Comparison of ENCODE assay signal across 9 mouse cellular contexts in the genomic region with DNA sequence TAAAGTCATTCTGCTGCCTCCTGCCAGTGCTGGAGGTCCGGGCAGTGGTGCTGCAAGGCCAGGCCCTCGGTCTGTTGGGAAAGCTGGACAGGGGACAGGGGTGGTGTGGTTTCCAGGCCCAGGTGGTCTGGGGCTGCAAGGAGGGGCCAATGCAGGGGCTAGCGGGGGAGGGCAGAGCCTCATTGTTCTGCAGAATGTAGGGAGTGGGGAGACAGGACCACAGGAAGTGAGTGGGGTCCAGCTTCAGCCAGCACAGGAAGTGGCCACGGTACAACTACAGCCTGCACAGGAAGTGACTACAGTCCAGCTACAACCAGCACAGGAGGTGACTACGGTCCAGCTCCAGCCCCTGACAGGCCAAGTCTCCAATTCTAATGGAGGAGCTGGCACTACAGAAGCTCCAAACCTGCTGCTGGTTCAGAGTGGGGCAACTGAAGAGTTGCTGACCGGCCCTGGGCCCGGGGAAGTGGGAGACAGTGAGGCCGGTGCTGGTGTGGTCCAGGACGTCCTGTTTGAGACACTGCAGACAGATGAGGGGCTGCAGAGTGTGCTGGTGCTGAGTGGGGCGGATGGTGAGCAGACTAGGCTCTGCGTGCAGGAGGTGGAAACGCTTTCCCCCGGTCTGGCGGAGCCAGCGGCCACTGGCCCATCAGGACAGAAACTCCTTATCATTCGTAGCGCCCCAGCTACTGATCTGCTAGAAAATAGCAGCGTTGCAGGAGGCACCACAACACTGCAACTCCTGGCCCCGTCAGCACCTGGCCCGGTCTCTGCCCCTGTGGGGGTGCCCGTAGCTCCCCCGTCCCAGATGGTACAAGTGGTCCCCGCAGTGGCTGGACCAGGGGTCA. TPM values are rescaled to one million over a fixed set of nuclear protein-coding genes. Genes with fewer than 3 reads are reported as not detected.
DNase-seq lines count a peak whose midpoint lies in the region; ATAC-seq lines count a peak whose summit lies in the region.
"Had no signal": no experiment of that assay in that cellular context is flagged by ENCODE, and none has a peak within 500 bp of the region (broad histone marks: within the 10 kb centered on the region; RNA-seq: fewer than 3 reads in every experiment).

No protein-coding gene starts in this region.

- DNase-seq in kidney, postnatal 36 days, result no peak
- no peak for DNase-seq in hindbrain, embryonic 14.5 days (ENCODE audit: low spot score)
- no peak for DNase-seq in layer of hippocampus, postnatal 14 days (ENCODE audit: low spot score in 2 of 2)
- DNase-seq in gastrocnemius, postnatal 14 days, result no peak
- no peak for DNase-seq in right cerebral cortex, postnatal 25 days

- H3K9me3 ChIP-seq in kidney, embryonic 14.5 days (ENCODE audit: control insufficient read depth, low read length), result no peaks in the 10 kb centered on the region
- no peaks in the 10 kb centered on the region for H3K9me3 ChIP-seq in embryonic facial prominence, embryonic 12.5 days
- H3K9me3 ChIP-seq in hindbrain, embryonic 14.5 days (ENCODE audit: control insufficient read depth, low read length), result no peaks in the 10 kb centered on the region
- H3K9me3 ChIP-seq in midbrain, embryonic 15.5 days, result no peaks in the 10 kb centered on the region

- no peaks in the 10 kb centered on the region for H3K27me3 ChIP-seq in kidney, embryonic 14.5 days (ENCODE audit: control insufficient read depth, insufficient read depth, low read length)
- no peaks in the 10 kb centered on the region for H3K27me3 ChIP-seq in embryonic facial prominence, embryonic 12.5 days
- H3K27me3 ChIP-seq in hindbrain, embryonic 14.5 days (ENCODE audit: control insufficient read depth, insufficient read depth, low read length), result no peaks in the 10 kb centered on the region
- no peaks in the 10 kb centered on the region for H3K27me3 ChIP-seq in midbrain, embryonic 15.5 days (replicated peaks)

- 0 out of 2 replicates have a peak overlapping the region, but pooled peaks have one; percentile 4 for H3K9ac ChIP-seq in kidney, embryonic 14.5 days (ENCODE audit: low read depth, low read length)
- peak overlapping the region; percentile 36 for H3K9ac ChIP-seq in embryonic facial prominence, embryonic 12.5 days
- H3K9ac ChIP-seq in hindbrain, embryonic 14.5 days, result peak overlapping the region; percentile 61; the same call in 1 of the 2 replicates
- H3K9ac ChIP-seq in midbrain, embryonic 15.5 days, result peak overlapping the region; percentile 32; the same call in 1 of the 2 replicates

- peaks cover 46% of the 10 kb centered on the region for H3K4me1 ChIP-seq in kidney, embryonic 14.5 days (ENCODE audit: control insufficient read depth, insufficient read depth, low read length)
- H3K4me1 ChIP-seq in embryonic facial prominence, embryonic 12.5 days, result peaks cover 64% of the 10 kb centered on the region
- peaks cover 49% of the 10 kb centered on the region for H3K4me1 ChIP-seq in hindbrain, embryonic 14.5 days (replicated peaks; ENCODE audit: control insufficient read depth, insufficient read depth, low read length)
- peaks cover 68% of the 10 kb centered on the region for H3K4me1 ChIP-seq in midbrain, embryonic 15.5 days

- peak overlapping the region; percentile 68 for H3K27ac ChIP-seq in kidney, embryonic 14.5 days (ENCODE audit: low read depth, low read length)
- H3K27ac ChIP-seq in embryonic facial prominence, embryonic 12.5 days, result peak overlapping the region; percentile 92
- H3K27ac ChIP-seq in hindbrain, embryonic 14.5 days, result peak overlapping the region; percentile 98
- H3K27ac ChIP-seq in midbrain, embryonic 15.5 days, result peak overlapping the region; percentile 99
- H3K27ac ChIP-seq: macrophage had no signal

- peaks cover 32% of the 10 kb centered on the region for H3K36me3 ChIP-seq in kidney, embryonic 14.5 days (ENCODE audit: control insufficient read depth, insufficient read depth, low read length)
- H3K36me3 ChIP-seq in embryonic facial prominence, embryonic 12.5 days, result peaks cover 43% of the 10 kb centered on the region
- peaks cover 32% of the 10 kb centered on the region for H3K36me3 ChIP-seq in hindbrain, embryonic 14.5 days (replicated peaks; ENCODE audit: control insufficient read depth, insufficient read depth)
- H3K36me3 ChIP-seq in midbrain, embryonic 15.5 days (replicated peaks), result peaks cover 10% of the 10 kb centered on the region

- ATAC-seq in kidney, embryonic 14.5 days (ENCODE audit: low FRiP score, low TSS enrichment), result no peak
- no peak for ATAC-seq in embryonic facial prominence, embryonic 12.5 days (ENCODE audit: insufficient number of reproducible peaks, insufficient read depth, low FRiP score, low TSS enrichment)
- ATAC-seq in hindbrain, embryonic 14.5 days (ENCODE audit: low FRiP score), result no peak
- ATAC-seq in midbrain, embryonic 15.5 days (replicated peaks), result no peak

- no peak overlapping the region for H3K4me3 ChIP-seq in kidney, embryonic 14.5 days (ENCODE audit: low read length)
- no peak overlapping the region for H3K4me3 ChIP-seq in embryonic facial prominence, embryonic 12.5 days
- H3K4me3 ChIP-seq in hindbrain, embryonic 14.5 days (replicated peaks; ENCODE audit: low read length), result peak overlapping the region; percentile 35; the same call in 1 of the 2 replicates
- no peak overlapping the region for H3K4me3 ChIP-seq in midbrain, embryonic 15.5 days

- WGBS in kidney, embryonic 14.5 days, result 60% methylated on average over 23 of the region's 23 CpGs
- 56% methylated on average over 23 of the region's 23 CpGs for WGBS in embryonic facial prominence, embryonic 12.5 days
- whole genome bisulfite sequencing in hindbrain, embryonic 14.5 days, result 57% methylated on average over 23 of the region's 23 CpGs
- 57% methylated on average over 23 of the region's 23 CpGs for WGBS in midbrain, embryonic 15.5 days

- intact Hi-C loops in gastrocnemius, postnatal 14 days (cut with DNase I; ENCODE audit: low total_unique reads), result no loop called here

- H3K4me2 ChIP-seq in kidney, embryonic 14.5 days (replicated peaks; ENCODE audit: low read depth, low read length), result no peak overlapping the region
- no peak overlapping the region for H3K4me2 ChIP-seq in embryonic facial prominence, embryonic 12.5 days (replicated peaks)
- H3K4me2 ChIP-seq in hindbrain, embryonic 14.5 days (replicated peaks), result peak overlapping the region; percentile 82
- H3K4me2 ChIP-seq in midbrain, embryonic 15.5 days, result peak overlapping the region; percentile 79

RNA-seq across cellular contexts. Expression of a gene that starts 0.6 kb away (rescaled TPM):
- 3.1 and 3.6 TPM in 2 replicates for polyA plus RNA-seq in kidney, embryonic 14.5 days (2014; fragmentation: Nextera tagmentation; extraction: Ambion mirVana)
- polyA plus RNA-seq in embryonic facial prominence, embryonic 12.5 days (2016; fragmentation: Nextera tagmentation; extraction: Ambion mirVana), result 5.4 and 7.7 TPM in 2 replicates
- polyA plus RNA-seq in hindbrain, embryonic 14.5 days (2014; fragmentation: Nextera tagmentation; extraction: Ambion mirVana), result 23.3 and 23.6 TPM in 2 replicates
- polyA plus RNA-seq in midbrain, embryonic 15.5 days (2015; fragmentation: Nextera tagmentation; extraction: Ambion mirVana), result 46.3 and 47.7 TPM in 2 replicates
- total RNA-seq in layer of hippocampus, postnatal 14 days (2021), result 10 to 100 TPM; 67.8 to 76.2 TPM
- 1 to 10 TPM; 2.4 to 3.3 TPM for total RNA-seq in gastrocnemius, postnatal 14 days (2021)

RNA-seq across cellular contexts. Expression of a gene that starts 4.4 kb away (rescaled TPM):
- 1.1 and 2.5 TPM in 2 replicates for polyA plus RNA-seq in kidney, embryonic 14.5 days (2014; fragmentation: Nextera tagmentation; extraction: Ambion mirVana)
- 1.5 and 1.6 TPM in 2 replicates for polyA plus RNA-seq in embryonic facial prominence, embryonic 12.5 days (2016; fragmentation: Nextera tagmentation; extraction: Ambion mirVana)
- 0.74 and 0.82 TPM in 2 replicates for polyA plus RNA-seq in hindbrain, embryonic 14.5 days (2014; fragmentation: Nextera tagmentation; extraction: Ambion mirVana)
- 1.0 and 1.4 TPM in 2 replicates for polyA plus RNA-seq in midbrain, embryonic 15.5 days (2015; fragmentation: Nextera tagmentation; extraction: Ambion mirVana)
- total RNA-seq in layer of hippocampus, postnatal 14 days (2021), result 1 to 10 TPM; 2.7 to 2.8 TPM
- total RNA-seq in gastrocnemius, postnatal 14 days (2021), result 10 to 100 TPM; 28.5 to 33.4 TPM

RNA-seq across cellular contexts. Expression of a gene that starts 6.2 kb away (rescaled TPM):
- 4.5 and 5.2 TPM in 2 replicates for polyA plus RNA-seq in kidney, embryonic 14.5 days (2014; fragmentation: Nextera tagmentation; extraction: Ambion mirVana)
- 4.0 and 4.3 TPM in 2 replicates for polyA plus RNA-seq in embryonic facial prominence, embryonic 12.5 days (2016; fragmentation: Nextera tagmentation; extraction: Ambion mirVana)
- 3.6 and 4.2 TPM in 2 replicates for polyA plus RNA-seq in hindbrain, embryonic 14.5 days (2014; fragmentation: Nextera tagmentation; extraction: Ambion mirVana)
- polyA plus RNA-seq in midbrain, embryonic 15.5 days (2015; fragmentation: Nextera tagmentation; extraction: Ambion mirVana), result 4.5 and 4.6 TPM in 2 replicates
- total RNA-seq in layer of hippocampus, postnatal 14 days (2021), result 10 to 100 TPM; 11.5 to 14.6 TPM
- 1 to 10 TPM; 7.9 to 8.4 TPM for total RNA-seq in gastrocnemius, postnatal 14 days (2021)

RNA-seq across cellular contexts. Expression of a gene that starts 14.9 kb away (rescaled TPM):
- 0.22 TPM in 1 of 2 replicates, not detected in the other for polyA plus RNA-seq in kidney, embryonic 14.5 days (2014; fragmentation: Nextera tagmentation; extraction: Ambion mirVana)
- not detected in 2 replicates for polyA plus RNA-seq in embryonic facial prominence, embryonic 12.5 days (2016; fragmentation: Nextera tagmentation; extraction: Ambion mirVana)
- polyA plus RNA-seq in hindbrain, embryonic 14.5 days (2014; fragmentation: Nextera tagmentation; extraction: Ambion mirVana), result 0.25 and 0.43 TPM in 2 replicates
- polyA plus RNA-seq in midbrain, embryonic 15.5 days (2015; fragmentation: Nextera tagmentation; extraction: Ambion mirVana), result 0.40 and 0.65 TPM in 2 replicates
- under 1 TPM; 0.41 to 0.44 TPM for total RNA-seq in layer of hippocampus, postnatal 14 days (2021)
- not detected for total RNA-seq in gastrocnemius, postnatal 14 days (2021)
- polyA plus RNA-seq: macrophage had no signal

RNA-seq across cellular contexts. Expression of a gene that starts 43.0 kb away (rescaled TPM):
- 0.43 TPM in 1 of 2 replicates, not detected in the other for polyA plus RNA-seq in kidney, embryonic 14.5 days (2014; fragmentation: Nextera tagmentation; extraction: Ambion mirVana)
- 0.20 and 0.32 TPM in 2 replicates for polyA plus RNA-seq in embryonic facial prominence, embryonic 12.5 days (2016; fragmentation: Nextera tagmentation; extraction: Ambion mirVana)
- polyA plus RNA-seq in hindbrain, embryonic 14.5 days (2014; fragmentation: Nextera tagmentation; extraction: Ambion mirVana), result 0.21 TPM in 1 of 2 replicates, not detected in the other
- 0.29 TPM in 1 of 2 replicates, not detected in the other for polyA plus RNA-seq in midbrain, embryonic 15.5 days (2015; fragmentation: Nextera tagmentation; extraction: Ambion mirVana)
- total RNA-seq in layer of hippocampus, postnatal 14 days (2021), result not detected
- total RNA-seq in gastrocnemius, postnatal 14 days (2021), result 10 to 100 TPM; 39.9 to 51.4 TPM

Comparison
In these comparisons a context has a peak if more than half of its experiments do, and no peak if none do; other contexts are left out.
1. H3K4me2 ChIP-seq: peak in hindbrain, embryonic 14.5 days (single experiment) and midbrain, embryonic 15.5 days (single experiment); none in kidney, embryonic 14.5 days (single experiment) and embryonic facial prominence, embryonic 12.5 days (single experiment).
2. H3K9ac ChIP-seq: peak in every context shown above with its lines; median percentile 61 in hindbrain, embryonic 14.5 days; 36 in embryonic facial prominence, embryonic 12.5 days; 32 in midbrain, embryonic 15.5 days; 4 in kidney, embryonic 14.5 days.
3. Peak in every context shown above with its lines, with median percentiles within 50 percentile points of each other: H3K27ac ChIP-seq.